Mouse (Mus musculus) liver, postnatal 0 days (tissue): ENCODE data around the gene Cbln1.

Source experiments
- CTCF ChIP-seq: sonication (generic); IDR thresholded peaks from 2 replicates; pipeline ENCODE4 v1.5.1; 2016; ENCODE audit warnings: antibody characterized with exemption, low read depth
- EP300 ChIP-seq: IDR thresholded peaks from 2 replicates; pipeline ENCODE4 v1.6.1; 2016; ENCODE audit warnings: antibody characterized with exemption, low read depth, mild to moderate bottlenecking

- TF ChIP-seq CTCF: no peak
- TF ChIP-seq EP300: no peak
Measured at GRCm38 (mm10) chr8:87489841-87490415, 17.5 kb upstream of the Cbln1 start.
